Mouse (Mus musculus): ENCODE data around the gene Kirrel.

DNA sequence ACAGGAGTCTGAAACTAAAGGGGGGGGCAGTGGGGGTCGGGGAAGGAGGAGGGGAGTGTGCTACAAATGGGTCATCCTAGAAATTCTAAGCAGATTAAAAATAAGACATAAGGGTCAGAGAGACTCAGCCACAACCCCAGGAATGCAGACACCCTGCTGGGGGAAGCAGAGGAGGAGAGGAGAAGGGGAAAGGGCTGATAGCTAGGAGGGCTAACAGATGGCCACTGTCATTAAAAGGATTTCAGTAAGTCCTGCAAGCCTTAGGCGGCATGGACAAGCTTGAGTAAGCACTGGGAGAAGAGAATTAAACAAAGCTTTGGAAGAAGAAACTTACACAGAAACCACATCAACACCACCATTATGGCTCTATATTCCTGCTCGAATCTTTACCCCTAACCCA is 62.3 kb downstream of the Kirrel start:
- TF ChIP-seq CTCF (IDR thresholded peaks at IDR 0.05; ENCODE audit: borderline replicate concordance, extremely low read depth, insufficient read depth, insufficient read length) (no peak), POLR2A (IDR thresholded peaks at IDR 0.05; ENCODE audit: borderline replicate concordance, extremely low read depth, insufficient read depth, insufficient read length, poor library complexity, severe bottlenecking) (no peak)
